Mouse (Mus musculus) neural tube, embryonic 15.5 days (tissue): Measurements from ENCODE around the gene AU040320. TPM values are rescaled to one million over a fixed set of nuclear protein-coding genes. Genes with fewer than 3 reads are reported as not detected.

ENCODE experiments used
- ATAC-seq: fragments of 200-750 bp; cut with Nextera tagmentation; 2 replicates; pipeline ENCODE4 v1.8.0; 2017; ENCODE audit warnings: mild to moderate bottlenecking, moderate TSS enrichment, moderate library complexity; ENCODE audit not compliant: low FRiP score
- H3K27ac ChIP-seq: fragments of 300-500 bp; sonication (generic); replicated peaks from 2 replicates; pipeline ENCODE4 v1.5.1; 2015; ENCODE audit warnings: mild to moderate bottlenecking, inconsistent platforms
- H3K27me3 ChIP-seq: fragments of 300-500 bp; sonication (generic); replicated peaks from 2 replicates; pipeline ENCODE4 v1.6.1; 2015; ENCODE audit warnings: inconsistent platforms
- H3K36me3 ChIP-seq: fragments of 300-500 bp; sonication (generic); 2 replicates; pipeline ENCODE4 v1.6.1; 2015; ENCODE audit warnings: inconsistent platforms
- H3K4me1 ChIP-seq: fragments of 300-500 bp; sonication (generic); 2 replicates; pipeline ENCODE4 v1.6.1; 2015; ENCODE audit warnings: inconsistent platforms
- H3K4me2 ChIP-seq: fragments of 300-500 bp; sonication (generic); 2 replicates; pipeline ENCODE4 v1.6.1; 2015; ENCODE audit warnings: inconsistent platforms, mild to moderate bottlenecking, moderate library complexity
- H3K4me3 ChIP-seq: fragments of 300-500 bp; sonication (generic); replicated peaks from 2 replicates; pipeline ENCODE4 v1.5.1; 2015; ENCODE audit warnings: mild to moderate bottlenecking, inconsistent platforms
- H3K9ac ChIP-seq: fragments of 300-500 bp; sonication (generic); replicated peaks from 2 replicates; pipeline ENCODE4 v1.6.1; 2015; ENCODE audit warnings: mild to moderate bottlenecking, inconsistent platforms
- H3K9me3 ChIP-seq: fragments of 300-500 bp; sonication (generic); replicated peaks from 2 replicates; pipeline ENCODE4 v1.6.1; 2016; ENCODE audit warnings: inconsistent platforms
- WGBS: fragments of 180-500 bp; shearing (Covaris S2); methylation state at CpG from one replicate; pipeline ENCODE4 v1.1.7; 2015; ENCODE audit warnings: mixed read lengths; 5-methylcytosine and 5-hydroxymethylcytosine counted together
- polyA plus RNA-seq: library from polyadenylated mRNA; unstranded; fragments of >200 nt; fragmentation: Nextera tagmentation; extraction: Ambion mirVana; gene quantifications from 2 replicates; pipeline ENCODE4 v1.2.1, GENCODE M21; 2015

AU040320 gene
- polyA plus RNA-seq, 1 experiment from 2014 or later, result 41.7 TPM

DNA sequence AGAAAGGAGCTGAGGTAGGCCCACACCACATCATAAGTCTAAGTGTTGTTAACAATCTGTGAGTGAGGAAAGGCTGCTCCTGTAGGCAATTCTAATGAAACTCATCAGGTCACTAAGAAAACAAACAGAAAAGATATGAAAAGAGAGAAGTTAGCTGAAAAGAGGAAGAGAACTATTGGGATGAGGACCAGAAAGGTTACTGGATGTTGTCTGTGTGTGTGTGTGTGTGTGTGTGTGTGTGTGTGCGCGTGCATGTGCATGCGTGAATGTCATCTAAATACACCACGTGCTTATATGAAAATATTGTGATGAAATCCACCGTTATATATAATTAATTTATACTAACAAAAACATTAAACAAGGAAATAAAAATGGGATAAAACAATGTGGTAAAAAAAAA, 130.3 kb downstream of the AU040320 start:
- WGBS, result 95% methylated on average over 5 of the region's 5 CpGs
- ATAC-seq, result no peak
- Histone ChIP-seq H3K9me3 (no peaks in the 10 kb centered on the region), H3K4me3 (no peak overlapping the region), H3K27me3 (no peaks in the 10 kb centered on the region), H3K27ac (no peak overlapping the region), H3K4me2 (no peak overlapping the region), H3K9ac (no peak overlapping the region), H3K36me3 (peaks cover 45% of the 10 kb centered on the region), H3K4me1 (no peaks in the 10 kb centered on the region)

GRCm38 (mm10) chr4:126885953-126886352, 132.6 kb downstream of the AU040320 start:
- no peak overlapping the region for H3K4me3 ChIP-seq
- H3K36me3 ChIP-seq, result peaks cover 45% of the 10 kb centered on the region
- H3K4me2 ChIP-seq, result no peak overlapping the region
- no peaks in the 10 kb centered on the region for H3K27me3 ChIP-seq
- no peak overlapping the region for H3K27ac ChIP-seq
- no peak overlapping the region for H3K9ac ChIP-seq
- H3K9me3 ChIP-seq, result no peaks in the 10 kb centered on the region
- no peaks in the 10 kb centered on the region for H3K4me1 ChIP-seq
- no peak for ATAC-seq
- 61% methylated on average over 1 of the region's 1 CpGs for WGBS

DNA sequence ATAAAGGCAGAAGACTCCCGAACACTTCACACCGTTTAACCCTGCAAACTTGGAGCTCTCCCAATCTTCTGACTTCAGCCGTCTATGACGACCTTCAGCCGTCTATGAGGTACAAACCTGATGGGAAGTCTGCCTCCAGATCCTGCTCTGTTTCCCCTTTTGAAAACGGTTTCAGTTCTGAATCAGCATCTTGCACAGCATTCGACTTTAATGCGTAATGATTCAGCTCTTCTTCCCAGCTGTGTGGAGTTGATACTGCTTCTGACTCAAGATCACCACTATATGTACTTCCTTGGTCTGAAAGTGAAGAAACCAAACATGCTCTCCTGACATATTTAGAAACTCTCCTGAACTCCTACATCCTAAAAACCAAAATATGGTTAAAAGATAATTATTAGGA, 136.5 kb downstream of the AU040320 start:
- 91% methylated on average over 8 of the region's 8 CpGs for WGBS

More for the DNA sequence above, 136.5 kb downstream of the AU040320 start:
- Histone ChIP-seq H3K27me3 (no peaks in the 10 kb centered on the region), H3K4me3 (no peak overlapping the region), H3K27ac (no peak overlapping the region), H3K4me1 (no peaks in the 10 kb centered on the region), H3K4me2 (no peak overlapping the region), H3K9me3 (no peaks in the 10 kb centered on the region), H3K9ac (no peak overlapping the region), H3K36me3 (peaks cover 52% of the 10 kb centered on the region)
- ATAC-seq, result no peak

Other genes starting within 250 kb of the AU040320 start
- 5.8 and 7.1 TPM in 2 replicates for gene Ago4, start 220.1 kb upstream of the AU040320 start, polyA plus RNA-seq
- gene Clspn, start 196.6 kb upstream of the AU040320 start, polyA plus RNA-seq, result 3.8 and 13.3 TPM in 2 replicates
- 14.9 and 19.1 TPM in 2 replicates for gene 5730409E04Rik, start 143.7 kb upstream of the AU040320 start, polyA plus RNA-seq
- gene Psmb2, start 75.9 kb upstream of the AU040320 start, polyA plus RNA-seq, result 419 and 433 TPM in 2 replicates
- 0.06 TPM in 1 of 2 replicates, not detected in the other for gene Tfap2e, start 17.3 kb upstream of the AU040320 start, polyA plus RNA-seq
- gene Ncdn, start 106 bp upstream of the AU040320 start, polyA plus RNA-seq, result 146 and 156 TPM in 2 replicates
- 22.6 and 24.9 TPM in 2 replicates for gene Zmym4, start 214.6 kb downstream of the AU040320 start, polyA plus RNA-seq